Mouse (Mus musculus) embryonic facial prominence, embryonic 14.5 days (tissue): ENCODE data around the gene Gm20388. TPM values are rescaled to one million over a fixed set of nuclear protein-coding genes. Genes with fewer than 3 reads are reported as not detected.

ENCODE experiments used
- ATAC-seq: fragments of 200-750 bp; cut with Nextera tagmentation; 2 replicates; pipeline ENCODE4 v1.8.0; 2017; ENCODE audit warnings: low read depth, moderate number of reproducible peaks, moderate TSS enrichment
- DNase-seq: peaks from one replicate; pipeline ENCODE4 v3.0.0-alpha.2; 2015; ENCODE audit warnings: low spot score
- H3K27ac ChIP-seq: fragments of 300-500 bp; sonication (generic); replicated peaks from 2 replicates; pipeline ENCODE4 v1.5.1; 2014; ENCODE audit warnings: low read depth, mild to moderate bottlenecking, low read length, moderate library complexity
- H3K27me3 ChIP-seq: fragments of 300-500 bp; sonication (generic); replicated peaks from 2 replicates; pipeline ENCODE4 v1.6.1; 2014; ENCODE audit warnings: low read length; ENCODE audit not compliant: control insufficient read depth, insufficient read depth
- H3K36me3 ChIP-seq: fragments of 300-500 bp; sonication (generic); 2 replicates; pipeline ENCODE4 v1.6.1; 2014; ENCODE audit warnings: low read length, mixed read lengths; ENCODE audit not compliant: control insufficient read depth, insufficient read depth
- H3K4me1 ChIP-seq: fragments of 300-500 bp; sonication (generic); 2 replicates; pipeline ENCODE4 v1.6.1; 2014; ENCODE audit warnings: antibody characterized with exemption, low read length; ENCODE audit not compliant: control insufficient read depth, insufficient read depth
- H3K4me2 ChIP-seq: fragments of 300-500 bp; sonication (generic); 2 replicates; pipeline ENCODE4 v1.6.1; 2014; ENCODE audit warnings: low read depth, mild to moderate bottlenecking, low read length, moderate library complexity, mixed read lengths
- H3K4me3 ChIP-seq: fragments of 300-500 bp; sonication (generic); 2 replicates; pipeline ENCODE4 v1.5.1; 2014; ENCODE audit warnings: low read depth, mild to moderate bottlenecking, low read length
- H3K9ac ChIP-seq: fragments of 300-500 bp; sonication (generic); 2 replicates; pipeline ENCODE4 v1.6.1; 2014; ENCODE audit warnings: low read depth, mild to moderate bottlenecking, low read length, moderate library complexity, mixed read lengths
- H3K9me3 ChIP-seq: fragments of 300-500 bp; sonication (generic); 2 replicates; pipeline ENCODE4 v1.6.1; 2016; ENCODE audit warnings: low read length; ENCODE audit not compliant: control insufficient read depth
- WGBS: fragments of 180-500 bp; shearing (Covaris S2); extraction: QIAGEN DNeasy Blood & Tissue Kit; methylation state at CpG from one replicate; pipeline ENCODE4 v1.1.7; 2014; 5-methylcytosine and 5-hydroxymethylcytosine counted together
- polyA plus RNA-seq: library from polyadenylated mRNA; unstranded; fragments of >200 nt; fragmentation: Nextera tagmentation; extraction: Ambion mirVana; gene quantifications from 2 replicates; pipeline ENCODE4 v1.2.1, GENCODE M21; 2014

Gene Gm20388
- polyA plus RNA-seq, 1 experiment from 2014 or later: not detected

DNA sequence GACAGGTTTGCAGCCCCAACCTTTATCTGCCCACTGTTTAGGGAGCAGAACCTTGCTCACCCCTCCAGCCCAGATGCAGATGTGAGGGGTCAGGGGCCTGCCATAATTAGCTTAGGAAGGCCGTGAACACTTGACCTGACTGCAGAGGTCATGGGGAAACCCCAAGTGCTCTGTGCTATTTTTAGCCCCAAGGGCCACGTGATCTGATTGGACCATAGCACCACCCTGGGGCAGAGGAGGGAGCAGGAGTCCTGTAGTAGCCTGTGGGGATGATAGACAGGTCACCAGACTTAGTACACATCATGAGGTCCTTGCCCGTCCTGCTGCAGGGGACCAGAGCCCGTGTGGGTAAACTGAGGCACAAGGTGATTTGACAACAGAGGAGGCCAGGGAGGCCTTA lies 1448.0 kb downstream of the Gm20388 start:
- Histone ChIP-seq H3K27me3 (peaks cover 10% of the 10 kb centered on the region), H3K4me2 (no peak overlapping the region), H3K27ac (no peak overlapping the region), H3K9me3 (0 out of 2 replicates have a peak, but pooled peaks cover 3% of the 10 kb centered on the region), H3K9ac (no peak overlapping the region), H3K4me3 (no peak overlapping the region), H3K36me3 (no peaks in the 10 kb centered on the region), H3K4me1 (peaks cover 9% of the 10 kb centered on the region)
- DNase-seq: no peak
- 42% methylated on average over 4 of the region's 4 CpGs for WGBS
- ATAC-seq: no peak

DNA sequence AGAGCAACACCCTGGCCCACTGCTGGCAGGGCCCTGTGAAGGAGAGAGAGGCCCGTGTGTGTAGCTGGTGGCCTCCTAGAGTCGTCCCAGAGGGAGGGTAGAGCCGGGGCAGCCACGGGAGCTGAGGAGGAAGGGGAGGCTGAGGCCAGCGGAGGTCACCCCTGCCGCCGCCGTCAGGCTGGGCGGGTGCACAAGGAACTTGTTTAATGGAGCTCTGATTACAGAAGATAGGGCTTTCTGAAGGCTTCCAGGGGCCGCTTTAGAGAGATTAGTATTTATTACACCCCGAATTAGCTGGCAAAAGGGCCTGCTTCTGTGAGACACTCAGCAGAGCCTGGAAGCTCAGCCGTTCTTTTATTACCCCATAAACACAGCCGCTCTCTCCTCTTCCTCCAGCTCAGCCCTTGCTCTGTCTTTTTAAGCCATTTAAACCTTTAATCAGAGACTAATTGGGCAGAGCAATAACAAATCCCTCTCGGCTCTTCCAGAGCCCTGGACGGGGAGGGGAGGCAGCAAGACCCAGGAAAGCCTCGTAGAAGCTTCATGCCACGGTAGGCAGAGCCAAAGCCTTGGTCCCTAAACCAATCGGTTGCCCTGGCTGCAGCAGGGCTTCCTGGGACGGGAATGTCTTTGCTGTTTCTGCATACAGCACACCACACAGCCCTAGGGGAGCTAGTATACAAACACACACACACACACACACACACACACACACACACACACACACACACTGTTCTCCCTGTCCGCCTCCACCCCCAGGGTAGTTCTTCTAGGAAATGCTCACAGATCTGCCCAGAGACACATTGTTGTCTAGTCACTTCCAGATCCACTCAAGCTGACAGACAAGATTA lies 1448.7 kb downstream of the Gm20388 start:
- Histone ChIP-seq H3K9me3 (0 out of 2 replicates have a peak, but pooled peaks cover 3% of the 10 kb centered on the region), H3K27me3 (peaks cover 10% of the 10 kb centered on the region), H3K9ac (peak overlapping the region; percentile 41; the same call in 1 of the 2 replicates), H3K36me3 (no peaks in the 10 kb centered on the region), H3K4me3 (no peak overlapping the region), H3K4me2 (no peak overlapping the region), H3K4me1 (peaks cover 9% of the 10 kb centered on the region), H3K27ac (no peak overlapping the region)
- 11% methylated on average over 19 of the region's 20 CpGs for WGBS
- DNase-seq: peak; percentile 82
- ATAC-seq: peak; percentile 86

GRCm38 (mm10) chr8:121360001-121360400 lies 1449.4 kb downstream of the Gm20388 start:
- Histone ChIP-seq H3K27ac (no peak overlapping the region), H3K27me3 (peaks cover 10% of the 10 kb centered on the region), H3K4me3 (no peak overlapping the region), H3K9me3 (0 out of 2 replicates have a peak, but pooled peaks cover 3% of the 10 kb centered on the region), H3K4me1 (peaks cover 9% of the 10 kb centered on the region), H3K36me3 (no peaks in the 10 kb centered on the region), H3K4me2 (no peak overlapping the region), H3K9ac (no peak overlapping the region)
- DNase-seq: no peak
- WGBS: 49% methylated on average over 6 of the region's 6 CpGs
- ATAC-seq: no peak

DNA sequence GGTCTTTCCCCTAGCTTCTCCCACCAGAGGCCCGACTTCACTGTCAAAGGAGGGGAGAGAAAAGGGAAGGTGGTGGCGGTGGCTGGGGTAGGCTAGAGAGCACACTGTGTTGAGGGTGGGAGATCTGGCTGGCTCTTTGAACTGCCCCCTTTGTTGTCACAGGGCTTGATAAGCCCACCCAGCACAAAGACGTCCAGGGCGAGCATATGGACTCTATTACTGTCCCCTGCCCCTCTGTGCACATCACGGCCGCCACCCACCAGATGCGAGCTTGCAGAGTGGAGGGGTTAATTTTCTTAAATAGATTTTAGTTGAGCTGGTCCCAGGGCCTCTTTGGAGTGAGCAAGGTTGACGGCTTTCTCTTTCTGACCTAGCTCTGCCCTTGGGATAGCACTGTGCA lies 1450.5 kb downstream of the Gm20388 start:
- Histone ChIP-seq H3K27ac (no peak overlapping the region), H3K9me3 (0 out of 2 replicates have a peak, but pooled peaks cover 3% of the 10 kb centered on the region), H3K36me3 (no peaks in the 10 kb centered on the region), H3K9ac (no peak overlapping the region), H3K27me3 (peaks cover 10% of the 10 kb centered on the region), H3K4me2 (no peak overlapping the region), H3K4me1 (peaks cover 9% of the 10 kb centered on the region), H3K4me3 (no peak overlapping the region)
- WGBS: 46% methylated on average over 8 of the region's 8 CpGs
- ATAC-seq: no peak
- no peak for DNase-seq

- Histone ChIP-seq H3K9me3 (0 out of 2 replicates have a peak, but pooled peaks cover 3% of the 10 kb centered on the region), H3K9ac (no peak overlapping the region), H3K36me3 (no peaks in the 10 kb centered on the region), H3K4me1 (no peaks in the 10 kb centered on the region), H3K27ac (no peak overlapping the region), H3K4me2 (no peak overlapping the region), H3K27me3 (peaks cover 10% of the 10 kb centered on the region), H3K4me3 (no peak overlapping the region)
- DNase-seq: no peak
- 85% methylated on average over 6 of the region's 6 CpGs for WGBS
- ATAC-seq: no peak
Measured at GRCm38 (mm10) chr8:121364646-121365045, 1454.0 kb downstream of the Gm20388 start.

- Histone ChIP-seq H3K27ac (no peak overlapping the region), H3K9me3 (0 out of 2 replicates have a peak, but pooled peaks cover 3% of the 10 kb centered on the region), H3K9ac (no peak overlapping the region), H3K27me3 (peaks cover 10% of the 10 kb centered on the region), H3K4me1 (no peaks in the 10 kb centered on the region), H3K4me2 (no peak overlapping the region), H3K4me3 (no peak overlapping the region), H3K36me3 (no peaks in the 10 kb centered on the region)
- no peak for DNase-seq
- no peak for ATAC-seq
- WGBS: 82% methylated on average over 3 of the region's 3 CpGs
Measured at GRCm38 (mm10) chr8:121365150-121365549, 1454.5 kb downstream of the Gm20388 start.

- Histone ChIP-seq H3K27me3 (no peaks in the 10 kb centered on the region), H3K4me1 (no peaks in the 10 kb centered on the region), H3K36me3 (no peaks in the 10 kb centered on the region), H3K27ac (no peak overlapping the region), H3K4me3 (no peak overlapping the region), H3K9ac (no peak overlapping the region), H3K9me3 (0 out of 2 replicates have a peak, but pooled peaks cover 3% of the 10 kb centered on the region), H3K4me2 (no peak overlapping the region)
- WGBS: 78% methylated on average over 11 of the region's 12 CpGs
- ATAC-seq (no peak), DNase-seq (no peak)
Measured at GRCm38 (mm10) chr8:121366655-121367054, 1456.0 kb downstream of the Gm20388 start.

- Histone ChIP-seq H3K27ac (peak overlapping the region; percentile 19), H3K4me3 (no peak overlapping the region), H3K9me3 (no peaks in the 10 kb centered on the region), H3K9ac (no peak overlapping the region), H3K36me3 (no peaks in the 10 kb centered on the region), H3K27me3 (0 out of 2 replicates have a peak, but pooled peaks cover 8% of the 10 kb centered on the region), H3K4me1 (peaks cover 7% of the 10 kb centered on the region; the same call in 1 of the 2 replicates), H3K4me2 (no peak overlapping the region)
- DNase-seq (peak; percentile 70), ATAC-seq (peak; percentile 65; the same call in 1 of the 2 replicates)
- WGBS: 30% methylated on average over 11 of the region's 11 CpGs
Measured at GRCm38 (mm10) chr8:121368799-121369198, 1458.2 kb downstream of the Gm20388 start.
